Mouse (Mus musculus) gastrocnemius, adult 8-10 months (tissue): ENCODE measurements around the gene Pdgfa. TPM values are rescaled to one million over a fixed set of nuclear protein-coding genes. Genes with fewer than 3 reads are reported as not detected.
A peak's percentile ranks its signal among the peaks of the same experiment; 100 is the strongest.

Experiments
- DNase-seq, 2 experiments: peaks; one replicate each; pipeline ENCODE4 v3.0.0; 2022; ENCODE audit warnings: low spot score in 2 of 2
- total RNA-seq, 4 experiments: library from RNA; stranded (reverse); gene quantifications; 2 replicates each; pipeline ENCODE4 v1.2.4; 2022

Gene Pdgfa
- total RNA-seq, 4 experiments from 2014 or later, result 19.8 to 32.1 (median 25.2) TPM

DNA sequence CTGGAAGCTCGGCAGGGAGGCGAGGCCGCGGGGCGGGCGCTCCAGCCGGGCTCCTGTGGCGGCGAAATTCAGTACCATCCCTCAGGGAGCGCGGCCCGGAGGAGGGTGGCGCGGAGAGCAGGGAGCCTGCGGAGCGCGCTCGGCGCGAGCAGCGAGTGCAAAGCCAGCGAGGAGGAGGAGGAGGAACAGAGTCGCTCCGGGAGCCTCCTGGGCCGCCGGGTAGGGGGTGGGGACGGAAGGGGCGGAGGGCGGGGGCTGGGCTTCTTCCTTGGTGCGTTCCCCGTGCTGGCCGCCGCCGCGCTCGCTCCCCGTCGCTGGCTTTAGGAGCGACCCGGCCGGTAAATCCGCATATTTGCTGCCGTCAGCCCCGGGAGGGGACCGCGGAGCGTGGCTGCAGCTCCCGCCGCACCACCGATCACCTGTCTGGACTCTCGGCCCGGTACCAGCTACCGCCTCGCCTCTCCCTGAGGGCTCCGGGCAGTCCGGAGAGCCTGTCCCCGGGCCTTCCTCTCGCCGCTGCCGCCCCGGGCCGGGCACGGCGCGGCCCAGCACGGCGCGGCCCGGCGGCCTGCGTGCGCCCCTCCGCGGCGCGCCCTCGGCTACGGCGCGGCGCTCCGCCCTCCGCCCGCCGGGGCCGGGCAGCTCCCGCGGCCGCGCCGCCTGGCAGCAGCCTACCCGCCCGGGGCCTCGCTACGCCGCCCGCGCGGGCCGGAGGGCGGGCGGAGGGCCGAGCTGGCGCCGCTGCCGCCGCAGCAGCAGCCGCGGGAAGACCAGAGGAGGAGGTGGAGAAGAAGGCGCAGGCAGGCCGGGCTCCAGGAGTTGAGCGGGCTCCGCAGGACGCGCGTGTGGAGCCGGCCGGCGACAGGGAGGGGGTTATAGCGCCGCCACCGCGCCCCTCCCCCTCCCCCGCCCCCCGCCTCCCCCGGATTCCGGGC is 2.1 kb downstream of the Pdgfa start:
- DNase-seq, result peak; percentile 58 to 64

- no peak for DNase-seq
These were observed 2.9 kb downstream of the Pdgfa start for GRCm38 (mm10) chr5:138994108-138994785.

DNA sequence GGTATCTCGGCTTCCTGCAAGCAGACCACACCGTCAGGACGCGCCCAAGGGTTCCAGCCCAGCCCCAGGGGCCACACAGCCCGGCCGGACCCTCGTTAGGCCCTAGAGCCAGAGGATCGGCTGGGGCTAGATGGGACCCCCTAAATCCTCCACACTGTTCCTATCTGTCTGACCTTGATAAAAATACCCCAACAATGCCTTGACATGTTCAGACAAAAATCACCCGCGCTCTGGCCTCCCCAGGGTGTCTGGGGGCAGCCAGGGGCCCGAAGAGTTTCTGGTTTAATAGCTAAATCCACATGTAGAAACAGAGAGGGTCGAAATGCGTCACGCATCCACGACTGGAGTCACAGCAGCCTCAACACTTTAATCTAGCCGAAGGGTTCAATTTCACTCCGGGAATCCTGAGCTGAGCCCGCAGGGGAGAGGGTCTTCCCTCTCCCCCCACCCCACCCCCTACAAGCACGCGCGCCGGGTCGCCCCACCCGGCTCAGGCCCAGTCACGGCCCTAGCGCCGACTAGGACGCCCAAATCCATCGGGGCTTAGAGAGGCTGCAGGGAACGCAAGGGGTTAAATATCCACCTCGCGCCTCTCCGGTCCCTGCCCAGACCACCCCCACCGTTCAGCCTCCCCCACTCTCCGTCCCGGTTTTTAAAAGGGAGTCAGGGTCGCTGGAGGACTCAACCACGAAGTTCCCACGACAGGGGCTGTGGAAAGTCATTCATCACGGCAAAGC is 3.6 kb downstream of the Pdgfa start:
- DNase-seq, result no peak

DNA sequence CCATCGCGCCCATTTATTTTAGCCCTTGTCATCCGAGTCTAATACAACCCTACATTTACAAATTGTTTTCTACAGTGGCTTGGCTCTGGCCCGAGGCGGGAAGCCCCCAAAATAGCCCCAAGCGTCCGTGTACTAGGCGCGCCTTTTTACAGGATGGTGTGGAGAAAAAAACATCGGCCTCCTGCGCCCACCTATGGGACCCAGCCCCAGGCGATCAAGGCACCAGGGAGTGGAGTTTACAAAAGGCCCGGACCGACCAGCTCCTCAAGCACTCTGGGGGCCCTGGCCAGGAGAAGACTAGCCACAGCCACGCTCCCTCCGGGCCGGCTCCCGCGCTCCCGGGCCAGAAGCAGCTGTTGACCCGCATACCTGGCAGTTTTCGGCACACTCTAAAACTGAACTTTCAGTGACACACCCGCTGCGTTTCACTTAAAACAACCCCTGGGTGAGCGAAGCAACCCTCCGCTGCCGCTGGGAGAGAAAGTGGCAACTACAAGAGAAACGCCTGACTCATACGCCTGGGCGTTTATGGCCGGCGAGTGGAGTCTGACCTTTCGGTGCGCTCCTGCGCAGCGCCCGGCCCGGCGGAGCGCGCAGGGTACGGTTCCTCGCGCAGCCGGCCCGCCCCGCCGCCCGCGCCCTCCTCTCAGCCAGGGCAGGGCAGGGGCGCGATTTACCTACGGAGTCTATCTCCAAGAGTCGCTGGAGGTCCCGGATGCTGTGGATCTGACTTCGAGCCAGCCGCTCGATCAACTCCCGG is 4.4 kb downstream of the Pdgfa start:
- peak; percentile 28 to 53 for DNase-seq

- no peak for DNase-seq
These were observed 5.4 kb downstream of the Pdgfa start for GRCm38 (mm10) chr5:138991734-138992133.

DNA sequence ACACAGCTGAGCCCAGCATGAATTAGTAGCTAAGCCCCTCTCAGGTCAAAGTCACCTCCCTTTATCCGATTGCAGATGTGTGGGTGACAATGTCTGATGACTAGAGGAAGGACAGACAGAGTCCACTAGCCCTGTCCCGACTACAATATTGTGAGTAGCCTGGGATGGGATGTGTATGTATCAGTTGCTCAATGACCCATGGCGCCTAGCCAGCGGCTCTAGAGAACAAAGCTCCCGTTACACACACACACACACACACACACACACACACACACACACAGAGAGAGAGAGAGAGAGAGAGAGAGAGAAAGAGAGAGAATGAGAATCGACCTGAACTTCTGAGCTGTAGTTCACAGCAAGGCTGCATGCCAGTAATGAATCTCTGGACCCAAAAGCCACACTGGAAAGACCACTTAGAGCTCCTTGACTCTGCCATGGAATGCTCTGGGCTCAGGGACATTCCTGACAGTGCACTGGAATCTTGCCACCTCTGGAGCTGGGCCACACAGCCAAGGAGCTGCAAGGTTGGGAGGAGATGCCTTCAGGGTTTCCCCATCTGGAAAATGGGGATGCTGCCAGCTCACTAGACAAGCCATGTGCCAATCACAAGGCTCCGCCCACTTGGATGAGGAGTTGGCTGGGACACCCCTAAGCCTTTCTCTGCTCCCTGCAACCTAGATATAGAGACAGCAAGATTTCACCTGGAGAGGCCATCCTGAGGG is 6.3 kb downstream of the Pdgfa start:
- peak; percentile 61 to 67 for DNase-seq

DNA sequence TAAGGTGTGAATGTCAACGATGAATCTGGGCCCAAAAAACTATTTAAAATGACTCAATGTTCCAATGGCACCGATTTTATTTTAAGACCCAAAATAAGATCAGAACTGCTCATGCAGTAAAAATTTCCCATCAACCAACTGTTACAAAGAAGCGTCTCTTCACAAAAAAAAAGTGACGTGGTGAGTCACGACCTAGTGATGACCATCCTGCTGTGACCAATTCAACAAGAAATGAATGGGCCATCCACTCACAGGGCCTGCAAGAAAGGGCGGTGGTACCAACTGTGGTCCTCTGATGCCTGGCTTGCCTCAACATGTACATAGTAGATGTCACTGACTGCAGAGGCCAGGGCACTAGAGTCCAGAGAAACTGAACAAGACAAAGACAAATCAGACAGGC is 7.6 kb downstream of the Pdgfa start:
- DNase-seq, result no peak

GRCm38 (mm10) chr5:138988764-138989163 is 8.4 kb downstream of the Pdgfa start:
- DNase-seq, result peak; percentile 60 to 83

GRCm38 (mm10) chr5:138987994-138988393 is 9.2 kb downstream of the Pdgfa start:
- no peak for DNase-seq

DNA sequence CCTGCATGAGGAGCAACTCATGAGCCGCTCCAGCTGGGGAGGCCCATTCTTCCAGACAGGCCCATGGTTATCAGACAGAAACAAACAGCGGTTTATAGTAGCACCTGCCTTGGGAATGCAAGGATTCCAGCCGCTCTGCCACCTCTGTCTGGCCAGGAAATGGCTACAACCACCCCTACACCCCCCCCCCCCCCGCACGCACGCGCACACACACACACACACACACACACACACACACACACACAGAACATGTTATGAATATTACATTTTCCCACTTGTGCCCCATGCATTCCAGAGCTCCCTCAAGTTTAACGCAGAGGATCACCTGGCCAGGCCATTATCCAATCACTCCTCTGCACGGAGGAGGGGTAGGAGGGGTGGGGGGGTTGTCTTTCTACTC is 15.2 kb downstream of the Pdgfa start:
- no peak for DNase-seq

- no peak for DNase-seq
These were observed 16.6 kb downstream of the Pdgfa start for GRCm38 (mm10) chr5:138980608-138981007.

GRCm38 (mm10) chr5:138979840-138980239 is 17.3 kb downstream of the Pdgfa start:
- DNase-seq, result no peak

DNA sequence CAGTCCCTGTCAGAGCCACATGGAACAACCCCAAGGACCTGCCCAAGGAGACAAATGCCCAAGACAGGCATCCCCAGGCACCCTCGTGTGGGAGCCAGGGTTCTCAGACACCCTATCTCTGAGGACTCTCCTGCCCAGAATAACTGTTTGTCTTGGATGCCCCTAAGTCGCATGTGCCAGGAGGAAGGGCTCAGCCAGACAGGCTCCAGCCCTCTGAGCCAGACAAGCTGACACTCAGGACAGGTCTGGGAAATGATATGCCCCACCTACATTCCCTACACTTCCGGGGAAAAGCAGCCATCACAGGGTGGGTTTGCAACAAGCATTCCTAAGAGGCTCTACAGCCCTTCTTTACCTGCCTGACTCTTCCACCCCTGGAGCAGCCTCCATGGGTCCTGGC is 19.4 kb downstream of the Pdgfa start:
- peak in 1 of 2 experiments; percentile 59 for DNase-seq

- DNase-seq, result no peak
These were observed 22.2 kb downstream of the Pdgfa start for GRCm38 (mm10) chr5:138974911-138975485.

DNA sequence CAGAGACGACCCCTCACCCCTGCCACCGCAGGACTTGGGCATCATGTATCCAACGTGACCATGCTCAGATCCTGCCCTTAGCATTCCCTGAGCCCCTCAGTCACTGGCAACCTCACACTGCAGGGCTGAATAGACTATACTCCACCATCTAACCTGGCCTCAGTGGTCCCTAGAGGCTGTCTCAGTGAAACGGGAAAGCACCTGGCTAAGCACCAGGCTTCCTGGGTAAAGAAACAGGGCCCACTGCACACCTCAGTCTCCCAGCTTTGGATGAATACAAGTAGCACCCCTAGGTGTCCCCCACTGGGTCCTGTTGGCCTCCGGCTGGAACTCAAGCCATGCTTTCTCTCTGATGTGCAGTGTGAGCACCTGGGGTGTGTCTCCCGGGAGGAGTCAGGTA is 23.7 kb downstream of the Pdgfa start:
- no peak for DNase-seq

DNA sequence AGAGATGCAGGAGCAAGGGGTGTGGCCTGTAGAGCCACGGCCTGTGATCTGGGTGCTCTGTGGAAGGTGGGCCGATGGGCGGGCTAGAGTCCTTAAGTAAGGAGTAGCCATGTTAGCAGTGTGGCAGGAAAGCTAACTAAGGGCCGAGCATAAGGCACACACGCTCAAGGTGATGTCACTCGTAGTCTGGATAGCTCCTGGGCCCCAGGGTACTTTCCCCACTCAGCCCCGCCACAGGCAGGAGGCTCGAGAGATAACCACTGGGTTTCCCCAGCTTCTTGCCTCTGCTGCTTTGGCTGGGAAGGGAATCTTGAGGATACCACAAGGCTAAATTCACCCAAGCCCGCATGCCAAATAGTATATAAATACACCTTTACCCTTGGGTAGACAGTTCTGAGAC is 25.8 kb downstream of the Pdgfa start:
- no peak for DNase-seq

DNA sequence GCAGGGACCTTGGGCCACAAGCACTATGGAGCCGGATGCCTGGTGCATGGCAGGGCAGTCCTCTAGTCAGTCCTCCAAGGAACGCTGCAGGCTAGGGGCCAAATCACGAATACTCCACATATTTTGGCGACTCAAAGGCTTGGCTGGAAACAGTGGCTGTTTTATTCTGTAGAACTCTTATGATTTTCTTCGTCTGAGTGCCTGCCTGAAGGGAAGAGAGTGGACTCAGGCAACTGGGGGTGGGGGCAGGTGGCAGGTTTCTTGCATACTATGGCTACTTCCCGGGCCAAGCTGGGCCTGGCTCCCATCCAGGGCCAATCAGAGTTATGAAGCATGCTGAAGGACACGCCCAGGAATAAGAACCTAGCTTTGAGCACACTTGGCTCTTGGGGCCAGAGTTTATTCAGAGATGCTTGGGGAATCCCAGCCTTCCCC is 27.1 kb downstream of the Pdgfa start:
- DNase-seq, result no peak

DNA sequence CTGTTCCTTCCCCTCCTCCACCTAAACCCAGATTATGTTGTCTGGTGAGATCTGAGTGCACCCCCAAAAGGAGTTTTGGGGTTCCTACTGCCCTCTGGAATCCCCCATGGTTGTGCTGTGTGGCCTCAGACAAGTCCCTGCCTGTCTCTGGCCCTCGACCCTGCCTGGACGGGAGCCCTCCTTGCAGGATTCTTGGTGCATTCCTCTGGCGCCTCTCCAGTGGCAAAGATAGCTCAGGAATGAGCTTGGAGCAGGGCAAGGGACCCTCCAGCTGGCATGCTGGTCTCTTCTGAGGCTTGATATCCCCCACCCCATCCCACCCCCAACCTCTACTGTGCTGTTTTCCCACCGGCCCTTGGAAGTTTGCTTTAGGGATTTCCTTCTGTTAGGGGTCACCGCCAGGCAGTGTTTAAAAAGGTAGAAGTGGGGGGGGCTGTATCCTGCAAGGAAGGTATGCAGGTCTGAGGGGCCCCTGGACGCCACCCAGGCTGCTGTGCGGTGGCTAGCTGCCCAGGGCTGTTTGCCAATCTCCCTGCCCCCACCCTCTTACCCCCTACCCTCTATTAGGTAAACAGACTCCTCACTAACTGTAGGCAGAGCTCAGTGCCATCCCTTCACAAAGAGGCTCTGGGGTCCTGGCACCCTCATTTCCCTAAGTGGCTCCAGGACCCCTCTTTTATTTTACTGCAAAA is 31.0 kb downstream of the Pdgfa start:
- no peak for DNase-seq

DNA sequence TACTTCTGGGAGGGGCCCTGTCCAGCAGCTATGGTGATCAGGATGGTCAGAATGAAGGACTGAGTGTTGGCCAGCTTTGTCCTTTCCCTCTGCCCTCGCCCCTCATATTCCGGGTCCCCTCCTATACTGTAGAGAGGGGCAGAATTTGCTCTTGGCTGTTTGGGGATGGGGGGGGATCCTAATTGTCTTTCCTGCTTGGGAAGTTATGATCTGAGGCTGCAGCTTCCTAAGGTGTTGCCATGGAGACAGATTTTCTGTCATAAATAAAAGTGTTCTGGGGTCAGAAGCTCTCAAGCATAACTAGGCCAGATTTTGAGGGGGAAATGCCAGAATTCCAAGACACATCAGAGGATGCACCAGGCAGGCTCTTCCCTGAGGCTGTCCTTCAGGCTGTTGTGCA is 31.6 kb downstream of the Pdgfa start:
- no peak for DNase-seq
